Mouse (Mus musculus) ES-Bruce4 (cell line): ENCODE results near the gene Schip1. TPM values are rescaled to one million over a fixed set of nuclear protein-coding genes. Genes with fewer than 3 reads are reported as not detected.

Experiments used
- H3K27ac ChIP-seq: 2 replicates; pipeline ENCODE4 v1.5.1; 2012; ENCODE audit warnings: low read length, inconsistent platforms; ENCODE audit not compliant: insufficient read depth
- H3K27me3 ChIP-seq: 2 replicates; pipeline ENCODE4 v1.6.1; 2012; ENCODE audit warnings: mild to moderate bottlenecking, low read length, inconsistent platforms; ENCODE audit not compliant: control insufficient read depth, poor library complexity, insufficient read depth, severe bottlenecking
- H3K36me3 ChIP-seq: 2 replicates; pipeline ENCODE4 v1.6.1; 2012; ENCODE audit warnings: inconsistent platforms, mild to moderate bottlenecking, low read length, moderate library complexity; ENCODE audit not compliant: control insufficient read depth, poor library complexity, insufficient read depth, severe bottlenecking
- H3K4me1 ChIP-seq: one replicate; pipeline ENCODE4 v1.8.1; 2011; ENCODE audit warnings: low read length; ENCODE audit not compliant: control insufficient read depth, insufficient read depth
- H3K4me3 ChIP-seq: 2 replicates; pipeline ENCODE4 v1.5.1; 2011; ENCODE audit warnings: low read depth, mild to moderate bottlenecking, low read length
- H3K9ac ChIP-seq: 2 replicates; pipeline ENCODE4 v1.6.1; 2012; ENCODE audit warnings: low read depth, mild to moderate bottlenecking, inconsistent platforms; ENCODE audit not compliant: poor library complexity, severe bottlenecking
- H3K9me3 ChIP-seq: replicated peaks from 2 replicates; pipeline ENCODE4 v1.6.1; 2012; ENCODE audit warnings: mild to moderate bottlenecking, low read length, inconsistent platforms; ENCODE audit not compliant: control insufficient read depth, poor library complexity, insufficient read depth, severe bottlenecking
- CTCF ChIP-seq: IDR thresholded peaks from one replicate; pipeline ENCODE4 v1.8.1; 2011; ENCODE audit warnings: low read depth, low read length
- EP300 ChIP-seq: IDR thresholded peaks from 2 replicates; pipeline ENCODE4 v1.6.1; 2011; ENCODE audit warnings: low read depth, low read length; ENCODE audit not compliant: insufficient read depth
- POLR2A ChIP-seq: IDR thresholded peaks from one replicate; pipeline ENCODE4 v1.8.1; 2011; ENCODE audit warnings: low read length; ENCODE audit not compliant: insufficient read depth
- polyA plus RNA-seq: library from polyadenylated mRNA; stranded (reverse); fragments of >200 nt; gene quantifications from 2 replicates; pipeline ENCODE4 v1.2.4, GENCODE M21; 2011; ENCODE audit warnings: low read depth; ENCODE audit not compliant: missing spikeins, insufficient read depth, insufficient read length

Schip1 gene
- polyA plus RNA-seq, 1 experiment: 85.2 TPM

- H3K27me3 ChIP-seq: no peaks in the 10 kb centered on the region
- H3K4me1 ChIP-seq: no peaks in the 10 kb centered on the region
- no peak overlapping the region for H3K4me3 ChIP-seq
- no peaks in the 10 kb centered on the region for H3K36me3 ChIP-seq
- H3K27ac ChIP-seq: no peak overlapping the region
- H3K9ac ChIP-seq: no peak overlapping the region
- no peaks in the 10 kb centered on the region for H3K9me3 ChIP-seq
- TF ChIP-seq CTCF: no peak
- TF ChIP-seq EP300: no peak
- no peak for TF ChIP-seq POLR2A
Observed at GRCm38 (mm10) chr3:68372925-68373324, 308.3 kb downstream of the Schip1 start.

GRCm38 (mm10) chr3:68375100-68375508 lies 310.5 kb downstream of the Schip1 start:
- H3K9ac ChIP-seq: no peak overlapping the region
- no peaks in the 10 kb centered on the region for H3K36me3 ChIP-seq
- H3K9me3 ChIP-seq: no peaks in the 10 kb centered on the region
- no peaks in the 10 kb centered on the region for H3K4me1 ChIP-seq
- no peak overlapping the region for H3K4me3 ChIP-seq
- H3K27me3 ChIP-seq: no peaks in the 10 kb centered on the region
- H3K27ac ChIP-seq: no peak overlapping the region
- TF ChIP-seq CTCF: no peak
- no peak for TF ChIP-seq POLR2A
- TF ChIP-seq EP300: no peak

- H3K4me1 ChIP-seq: no peaks in the 10 kb centered on the region
- H3K9ac ChIP-seq: no peak overlapping the region
- H3K36me3 ChIP-seq: no peaks in the 10 kb centered on the region
- no peak overlapping the region for H3K4me3 ChIP-seq
- H3K9me3 ChIP-seq: no peaks in the 10 kb centered on the region
- TF ChIP-seq POLR2A (no peak), CTCF (no peak), EP300 (no peak)
- no peak overlapping the region for H3K27ac ChIP-seq
- H3K27me3 ChIP-seq: no peaks in the 10 kb centered on the region
Observed at GRCm38 (mm10) chr3:68377452-68378198, 313.0 kb downstream of the Schip1 start.

GRCm38 (mm10) chr3:68378799-68379198 lies 314.2 kb downstream of the Schip1 start:
- no peaks in the 10 kb centered on the region for H3K36me3 ChIP-seq
- H3K9ac ChIP-seq: no peak overlapping the region
- H3K9me3 ChIP-seq: no peaks in the 10 kb centered on the region
- no peaks in the 10 kb centered on the region for H3K27me3 ChIP-seq
- no peak overlapping the region for H3K4me3 ChIP-seq
- TF ChIP-seq EP300 (no peak), CTCF (no peak)
- H3K4me1 ChIP-seq: no peaks in the 10 kb centered on the region
- no peak overlapping the region for H3K27ac ChIP-seq

GRCm38 (mm10) chr3:68379242-68379641 lies 314.6 kb downstream of the Schip1 start:
- Histone ChIP-seq H3K36me3 (no peaks in the 10 kb centered on the region), H3K9ac (no peak overlapping the region), H3K27me3 (no peaks in the 10 kb centered on the region), H3K27ac (no peak overlapping the region), H3K4me3 (no peak overlapping the region), H3K9me3 (no peaks in the 10 kb centered on the region), H3K4me1 (no peaks in the 10 kb centered on the region)
- TF ChIP-seq POLR2A (no peak), EP300 (no peak), CTCF (no peak)

GRCm38 (mm10) chr3:68383672-68384071 lies 319.1 kb downstream of the Schip1 start:
- H3K27me3 ChIP-seq: no peaks in the 10 kb centered on the region
- no peaks in the 10 kb centered on the region for H3K9me3 ChIP-seq
- H3K9ac ChIP-seq: no peak overlapping the region
- H3K4me3 ChIP-seq: no peak overlapping the region
- H3K27ac ChIP-seq: no peak overlapping the region
- H3K36me3 ChIP-seq: no peaks in the 10 kb centered on the region
- H3K4me1 ChIP-seq: no peaks in the 10 kb centered on the region
- TF ChIP-seq CTCF (no peak), POLR2A (no peak), EP300 (no peak)
